14 mouse cellular contexts compared by ENCODE assay signal in the genomic region with DNA sequence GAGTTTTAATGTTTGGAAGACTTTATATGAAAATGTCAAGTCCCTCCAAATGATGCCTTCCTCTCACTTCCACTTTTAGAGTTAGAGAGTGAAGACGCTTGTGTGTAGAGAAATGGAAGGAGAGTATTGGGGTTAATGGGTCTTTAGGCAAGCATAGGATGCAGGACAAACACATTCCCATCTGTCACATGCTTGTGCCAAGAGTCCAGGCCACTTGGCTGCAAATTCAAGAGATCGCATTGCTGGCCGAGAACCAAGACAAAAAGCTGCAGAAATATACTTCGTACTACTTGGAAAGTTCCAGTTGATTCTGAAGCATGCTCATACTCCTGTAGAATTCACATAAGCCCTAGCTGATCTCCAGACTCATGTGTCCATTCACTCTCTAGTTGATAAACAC. TPM values are rescaled to one million over a fixed set of nuclear protein-coding genes. Genes with fewer than 3 reads are reported as not detected.
DNase-seq lines count a peak whose midpoint lies in the region; ATAC-seq and TF ChIP-seq lines count a peak whose summit lies in the region.
"Had no signal": no experiment of that assay in that cellular context is flagged by ENCODE, and none has a peak within 500 bp of the region (broad histone marks: within the 10 kb centered on the region; RNA-seq: fewer than 3 reads in every experiment).

No protein-coding gene starts in this region.

- peak; percentile 13 for DNase-seq in heart, adult 8-10 months (ENCODE audit: low spot score)
- no peak for DNase-seq in heart, embryonic 10.5 days (ENCODE audit: low spot score)
- DNase-seq in midbrain, postnatal 0 days (ENCODE audit: low spot score): peak; percentile 50
- DNase-seq in midbrain, embryonic 14.5 days: no peak
- DNase-seq in cerebellum, adult 9-10 months: peak; percentile 30
- DNase-seq in lung, postnatal 4 days: peak; percentile 37 to 69
- DNase-seq: layer of hippocampus, adult 9-11 months had no signal

- no peaks in the 10 kb centered on the region for H3K9me3 ChIP-seq in heart, embryonic 10.5 days
- no peaks in the 10 kb centered on the region for H3K9me3 ChIP-seq in midbrain, postnatal 0 days (ENCODE audit: low read length)
- no peaks in the 10 kb centered on the region; the same call in 1 of the 2 replicates for H3K9me3 ChIP-seq in midbrain, embryonic 14.5 days (ENCODE audit: control insufficient read depth, low read length)
- H3K9me3 ChIP-seq in hindbrain, embryonic 16.5 days (ENCODE audit: control insufficient read depth, low read length): no peaks in the 10 kb centered on the region
- H3K9me3 ChIP-seq: hindbrain, embryonic 15.5 days; limb, embryonic 10.5 days; neural tube, embryonic 13.5 days had no signal

- no peak for ATAC-seq in midbrain, postnatal 0 days (ENCODE audit: low FRiP score)
- ATAC-seq in midbrain, embryonic 14.5 days (ENCODE audit: low FRiP score, low TSS enrichment): no peak
- no peak for ATAC-seq in megakaryocyte-erythroid progenitor cell, adult 5-6 weeks (replicated peaks; ENCODE audit: low FRiP score, low TSS enrichment, poor library complexity, severe bottlenecking)
- no peak for ATAC-seq in hindbrain, embryonic 16.5 days
- ATAC-seq: CD4-positive, CD25-positive, alpha-beta regulatory T cell, adult 4 months; midbrain, embryonic 16.5 days had no signal

- H3K9ac ChIP-seq in midbrain, postnatal 0 days (replicated peaks; ENCODE audit: low read length, poor library complexity, severe bottlenecking): no peak overlapping the region
- no peak overlapping the region for H3K9ac ChIP-seq in midbrain, embryonic 14.5 days (replicated peaks; ENCODE audit: low read length)
- H3K9ac ChIP-seq in hindbrain, embryonic 16.5 days (ENCODE audit: low read depth, low read length): no peak overlapping the region
- H3K9ac ChIP-seq: hindbrain, embryonic 15.5 days; neural tube, embryonic 13.5 days had no signal

- 87% methylated on average over 4 of the region's 4 CpGs for WGBS in heart, embryonic 10.5 days
- WGBS in midbrain, postnatal 0 days: 79% methylated on average over 4 of the region's 4 CpGs
- WGBS in midbrain, embryonic 14.5 days: 96% methylated on average over 4 of the region's 4 CpGs
- WGBS in hindbrain, embryonic 16.5 days: 72% methylated on average over 4 of the region's 4 CpGs

- no peak overlapping the region for H3K4me2 ChIP-seq in midbrain, postnatal 0 days (ENCODE audit: low read depth, low read length, poor library complexity, severe bottlenecking)
- no peak overlapping the region for H3K4me2 ChIP-seq in midbrain, embryonic 14.5 days (ENCODE audit: low read length)
- H3K4me2 ChIP-seq in hindbrain, embryonic 16.5 days (ENCODE audit: low read length): no peak overlapping the region
- H3K4me2 ChIP-seq: hindbrain, embryonic 15.5 days; neural tube, embryonic 13.5 days had no signal

- no peaks in the 10 kb centered on the region for H3K27me3 ChIP-seq in heart, embryonic 10.5 days (ENCODE audit: insufficient read depth, poor library complexity, severe bottlenecking)
- no peaks in the 10 kb centered on the region for H3K27me3 ChIP-seq in midbrain, postnatal 0 days (ENCODE audit: insufficient read depth, low read length)
- H3K27me3 ChIP-seq in midbrain, embryonic 14.5 days (ENCODE audit: control insufficient read depth, insufficient read depth, low read length): no peaks in the 10 kb centered on the region
- no peaks in the 10 kb centered on the region for H3K27me3 ChIP-seq in hindbrain, embryonic 16.5 days (replicated peaks; ENCODE audit: control insufficient read depth, insufficient read depth, low read length)
- H3K27me3 ChIP-seq: hindbrain, embryonic 15.5 days; neural tube, embryonic 13.5 days had no signal

- H3K4me1 ChIP-seq in heart, embryonic 10.5 days: peaks cover 4% of the 10 kb centered on the region; the same call in 1 of the 2 replicates
- H3K4me1 ChIP-seq in midbrain, postnatal 0 days (ENCODE audit: insufficient read depth, low read length): no peaks in the 10 kb centered on the region
- H3K4me1 ChIP-seq in midbrain, embryonic 14.5 days (ENCODE audit: control insufficient read depth, insufficient read depth, low read length): 0 out of 2 replicates have a peak, but pooled peaks cover 3% of the 10 kb centered on the region
- no peaks in the 10 kb centered on the region for H3K4me1 ChIP-seq in hindbrain, embryonic 16.5 days (ENCODE audit: control insufficient read depth, insufficient read depth, low read depth, low read length)
- H3K4me1 ChIP-seq: hindbrain, embryonic 15.5 days; limb, embryonic 10.5 days had no signal

- H3K4me3 ChIP-seq in heart, embryonic 10.5 days: no peak overlapping the region
- H3K4me3 ChIP-seq in midbrain, postnatal 0 days (ENCODE audit: low read depth, low read length): no peak overlapping the region
- no peak overlapping the region for H3K4me3 ChIP-seq in midbrain, embryonic 14.5 days (replicated peaks; ENCODE audit: low read depth, low read length)
- no peak overlapping the region for H3K4me3 ChIP-seq in hindbrain, embryonic 16.5 days (ENCODE audit: low read length)
- H3K4me3 ChIP-seq: hindbrain, embryonic 15.5 days; limb, embryonic 10.5 days; neural tube, embryonic 13.5 days had no signal

- H3K36me3 ChIP-seq in heart, embryonic 10.5 days: no peaks in the 10 kb centered on the region
- no peaks in the 10 kb centered on the region for H3K36me3 ChIP-seq in midbrain, postnatal 0 days (ENCODE audit: insufficient read depth, low read length)
- H3K36me3 ChIP-seq in midbrain, embryonic 14.5 days (ENCODE audit: control insufficient read depth, insufficient read depth, low read length): no peaks in the 10 kb centered on the region
- no peaks in the 10 kb centered on the region for H3K36me3 ChIP-seq in hindbrain, embryonic 16.5 days (ENCODE audit: control insufficient read depth, insufficient read depth, low read length)
- H3K36me3 ChIP-seq: hindbrain, embryonic 15.5 days; limb, embryonic 10.5 days; neural tube, embryonic 13.5 days had no signal

- no peak for TF ChIP-seq CTCF in midbrain, postnatal 0 days (IDR thresholded peaks at IDR 0.05)

- H3K27ac ChIP-seq in heart, embryonic 10.5 days: no peak overlapping the region
- H3K27ac ChIP-seq in midbrain, postnatal 0 days (ENCODE audit: low read depth, low read length): no peak overlapping the region
- no peak overlapping the region for H3K27ac ChIP-seq in midbrain, embryonic 14.5 days (replicated peaks; ENCODE audit: low read depth, low read length)
- H3K27ac ChIP-seq in hindbrain, embryonic 16.5 days (ENCODE audit: low read depth, low read length): no peak overlapping the region
- H3K27ac ChIP-seq: hindbrain, embryonic 15.5 days; limb, embryonic 10.5 days; neural tube, embryonic 13.5 days had no signal

RNA-seq across cellular contexts. Expression of gene Sh3rf1, which starts 41.7 kb away (rescaled TPM):
- 1 to 10 TPM; 4.7 to 6.4 (median 5.5) TPM for total RNA-seq in heart, adult 8-10 months (2022)
- polyA plus RNA-seq in heart, embryonic 10.5 days (2016; fragmentation: Nextera tagmentation; extraction: Ambion mirVana): 5.6 and 8.4 TPM in 2 replicates
- 37.5 and 39.8 TPM in 2 replicates for total RNA-seq in midbrain, postnatal 0 days (2014; rRNA removed)
- polyA plus RNA-seq in midbrain, postnatal 0 days (2015; fragmentation: Nextera tagmentation; extraction: Ambion mirVana): 23.9 and 24.3 TPM in 2 replicates
- polyA plus RNA-seq in midbrain, embryonic 14.5 days (2014; fragmentation: Nextera tagmentation; extraction: Ambion mirVana): 32.2 and 38.4 TPM in 2 replicates
- 1.8 and 2.8 TPM in 2 replicates for total RNA-seq in megakaryocyte-erythroid progenitor cell, adult 5-6 weeks (2014; fragmentation: Nextera tagmentation)
- total RNA-seq in megakaryocyte-erythroid progenitor cell, adult 5-6 weeks (2017): 0.14 and 0.91 TPM in 2 replicates
- polyA plus RNA-seq in hindbrain, embryonic 16.5 days (2015; fragmentation: Nextera tagmentation; extraction: Ambion mirVana): 23.3 and 28.2 TPM in 2 replicates

Comparison
In these comparisons a context has a peak if more than half of its experiments do, and no peak if none do; other contexts are left out.
1. DNase-seq: peak in heart, adult 8-10 months (single experiment), midbrain, postnatal 0 days (single experiment), cerebellum, adult 9-10 months (single experiment) and lung, postnatal 4 days (2 of 2); none in heart, embryonic 10.5 days (single experiment) and midbrain, embryonic 14.5 days (single experiment).